Mouse (Mus musculus) ovary, adult 18-20 months (tissue): ENCODE results near the gene Nos1ap.
A peak's percentile ranks its signal among the peaks of the same experiment; 100 is the strongest.

Experiments
- DNase-seq: peaks from one replicate; pipeline ENCODE4 v3.0.0; 2022; ENCODE audit warnings: low spot score, mixed read lengths

Gene Nos1ap

DNA sequence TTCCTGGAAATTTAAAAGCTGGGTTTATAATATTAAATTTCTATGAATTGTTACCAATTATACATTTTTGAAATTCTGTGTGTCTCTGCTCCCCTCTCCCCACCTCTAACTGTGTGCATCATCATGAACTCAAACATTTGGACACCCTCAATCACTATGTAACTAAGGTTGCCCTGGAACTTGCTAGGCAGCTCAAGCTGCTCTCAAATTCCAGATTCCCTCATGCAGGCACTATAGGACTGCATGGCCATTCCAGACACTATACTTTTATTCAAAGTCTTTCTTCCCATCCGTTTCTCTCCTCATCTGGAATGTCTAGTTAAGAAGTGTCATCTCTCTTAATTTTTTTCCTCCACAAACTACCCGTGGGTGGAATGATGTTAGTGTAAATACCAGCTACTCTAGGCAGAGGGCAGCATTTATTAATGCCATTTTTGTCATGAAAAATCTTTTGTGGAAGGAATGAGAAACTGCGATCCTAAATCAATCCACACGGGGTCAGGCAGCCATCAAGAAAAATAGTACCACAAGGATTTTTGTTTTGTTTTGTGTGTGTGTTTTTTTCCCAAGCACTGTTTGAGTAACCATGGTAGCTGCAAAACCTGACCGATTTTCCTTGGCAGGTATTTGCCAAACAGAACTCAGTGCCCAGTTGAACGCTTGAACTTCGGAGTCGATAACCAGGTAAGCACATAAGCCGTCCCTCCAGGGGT, 297.3 kb downstream of the Nos1ap start:
- DNase-seq, result no peak

GRCm38 (mm10) chr1:170282415-170283129, 307.1 kb downstream of the Nos1ap start:
- no peak for DNase-seq

- no peak for DNase-seq
These were observed 312.6 kb downstream of the Nos1ap start, which contains the start of gene Sh2d1b1 for GRCm38 (mm10) chr1:170277016-170277415. Gene Sh2d1b1, plus strand, starts transcription at chr1:170277320.

GRCm38 (mm10) chr1:170273252-170273651, 316.4 kb downstream of the Nos1ap start:
- DNase-seq, result no peak

GRCm38 (mm10) chr1:170270696-170271095, 319.0 kb downstream of the Nos1ap start:
- no peak for DNase-seq

GRCm38 (mm10) chr1:170270281-170270680, 319.4 kb downstream of the Nos1ap start:
- no peak for DNase-seq

DNA sequence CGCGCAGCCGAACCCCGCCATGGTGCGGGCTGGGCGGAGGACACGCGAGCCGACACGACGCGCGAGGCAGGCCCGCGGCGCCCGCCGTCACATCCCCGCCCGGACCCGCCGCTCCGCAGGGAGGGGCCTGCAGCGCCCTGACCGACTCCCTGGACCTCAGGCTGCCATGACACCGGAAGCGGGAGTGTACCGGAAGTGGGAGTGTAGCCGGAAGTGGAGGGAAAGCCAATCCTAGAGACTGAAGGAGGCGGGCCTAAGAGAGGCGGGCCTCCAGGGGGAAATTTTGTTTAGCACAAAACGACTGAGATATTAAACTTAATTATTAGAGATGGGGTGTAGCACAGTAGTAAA, 334.1 kb downstream of the Nos1ap start:
- peak; percentile 76 for DNase-seq

DNA sequence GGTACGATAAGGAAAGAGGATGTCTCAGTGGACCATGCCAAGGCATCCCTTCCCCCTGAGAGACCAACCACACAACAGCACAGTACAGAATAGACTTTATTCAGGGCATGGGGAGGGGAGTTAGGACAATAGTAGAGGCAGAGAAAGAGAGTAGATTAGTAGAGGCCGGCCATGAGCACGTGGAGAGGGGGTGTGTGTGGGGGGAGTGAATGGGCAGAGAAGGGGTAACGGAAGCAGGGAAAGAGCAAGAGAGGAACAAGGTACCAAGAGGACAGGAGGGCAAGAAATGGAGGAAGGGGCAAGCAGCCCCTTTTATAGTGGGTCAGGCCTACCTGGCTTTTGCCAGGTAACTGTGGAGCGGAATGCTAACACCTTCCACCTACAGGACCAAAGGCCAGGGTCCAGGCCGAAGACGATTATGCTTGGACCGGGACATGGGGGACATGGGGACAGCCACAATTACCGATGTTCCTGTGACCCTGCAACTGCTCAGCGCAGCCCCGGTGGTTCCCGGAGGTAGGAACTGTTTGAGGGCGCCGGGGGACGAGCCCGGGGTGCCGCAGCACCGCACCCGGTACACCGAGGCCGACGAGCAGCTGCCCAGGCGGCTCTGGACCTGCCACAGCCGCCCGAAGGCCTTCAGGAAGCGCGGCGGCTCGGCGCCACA, 334.6 kb downstream of the Nos1ap start:
- DNase-seq, result no peak
